Mouse (Mus musculus): ENCODE data around the gene 9330161L09Rik. TPM values are rescaled to one million over a fixed set of nuclear protein-coding genes. Genes with fewer than 3 reads are reported as not detected.

The 9330161L09Rik gene
- polyA plus RNA-seq, 1 experiment = not detected

- WGBS = 82% methylated on average over 2 of the region's 2 CpGs
- Histone ChIP-seq H3K27ac (ENCODE audit: control insufficient read depth, insufficient read depth, low read depth, low read length, poor library complexity) (no peak overlapping the region), H3K4me3 (replicated peaks; ENCODE audit: control insufficient read depth, low read depth, low read length) (no peak overlapping the region), H3K4me1 (ENCODE audit: control insufficient read depth, insufficient read depth, low read length) (no peaks in the 10 kb centered on the region)
- TF ChIP-seq CTCF (IDR thresholded peaks at IDR 0.05; ENCODE audit: control insufficient read depth, insufficient read depth, low read length) (no peak), POLR2A (IDR thresholded peaks at IDR 0.05; ENCODE audit: borderline replicate concordance, control insufficient read depth, low read depth, low read length) (no peak)
These were observed 40.4 kb downstream of the 9330161L09Rik start for GRCm38 (mm10) chr12:103367171-103367570.

DNA sequence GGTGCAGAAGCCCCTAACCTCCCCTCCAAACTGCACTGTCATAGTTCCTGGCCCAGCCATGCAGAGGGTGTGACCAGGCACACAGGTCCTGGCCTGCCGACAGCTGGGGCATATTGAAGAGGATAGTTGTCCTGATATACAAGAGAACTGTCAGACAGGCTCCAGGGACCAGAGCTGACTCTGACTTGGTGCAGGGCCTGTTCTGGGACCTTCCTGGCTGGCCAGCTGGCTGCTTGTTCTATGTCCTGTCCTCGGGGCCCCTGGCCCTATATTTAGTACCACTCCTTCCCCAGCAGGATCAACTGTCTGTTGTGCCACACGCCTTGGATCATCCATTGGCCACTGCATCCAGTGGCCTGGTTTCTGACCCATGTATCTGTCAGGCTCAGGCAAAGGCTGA, 45.3 kb downstream of the 9330161L09Rik start:
- 56% methylated on average over 3 of the region's 3 CpGs for WGBS
- Histone ChIP-seq H3K4me3 (replicated peaks; ENCODE audit: control insufficient read depth, low read depth, low read length) (no peak overlapping the region), H3K27ac (ENCODE audit: control insufficient read depth, insufficient read depth, low read depth, low read length, poor library complexity) (no peak overlapping the region), H3K4me1 (ENCODE audit: control insufficient read depth, insufficient read depth, low read length) (peaks cover 1% of the 10 kb centered on the region; the same call in 1 of the 2 replicates)
- TF ChIP-seq POLR2A (IDR thresholded peaks at IDR 0.05; ENCODE audit: borderline replicate concordance, control insufficient read depth, low read depth, low read length) = no peak

DNA sequence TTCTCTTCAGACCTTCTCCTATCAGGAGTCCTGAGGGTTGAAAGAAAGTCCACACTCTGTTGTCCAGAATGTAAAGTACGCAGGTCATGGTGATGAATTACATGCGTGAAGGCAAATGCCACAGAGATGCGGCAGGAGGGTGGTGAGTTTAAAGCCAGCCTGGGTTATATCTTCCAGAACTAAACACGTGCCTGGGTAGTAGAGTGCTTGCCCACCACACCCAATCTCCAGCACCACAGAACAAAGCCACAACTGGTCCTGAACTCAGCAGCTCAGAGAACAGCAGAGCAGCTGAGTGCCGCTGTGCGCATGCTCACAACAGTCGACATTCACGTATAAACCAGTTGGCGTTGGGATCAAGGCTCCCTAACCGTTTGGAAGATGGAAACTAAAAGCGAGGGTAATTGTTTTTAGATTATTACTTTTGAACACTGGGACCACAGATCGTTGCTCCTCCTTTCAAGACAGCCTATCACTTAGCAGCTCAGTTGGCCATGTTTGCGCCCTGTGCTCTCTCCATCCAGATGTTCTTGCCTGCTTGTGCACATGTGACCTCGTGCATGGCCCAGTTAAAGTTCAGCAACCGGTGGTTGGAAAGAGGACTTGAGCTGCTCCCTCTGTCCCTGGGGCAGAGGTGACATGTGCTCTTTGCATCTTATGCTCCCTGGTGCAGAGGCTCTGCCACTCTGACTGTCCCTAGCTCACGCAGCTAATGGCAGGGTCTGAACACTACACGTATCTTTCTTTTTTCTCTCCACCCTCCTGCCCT, 45.9 kb downstream of the 9330161L09Rik start:
- H3K27ac ChIP-seq (ENCODE audit: control insufficient read depth, insufficient read depth, low read depth, low read length, poor library complexity) = no peak overlapping the region
- WGBS = 76% methylated on average over 17 of the region's 17 CpGs
- H3K4me1 ChIP-seq (ENCODE audit: control insufficient read depth, insufficient read depth, low read length) = peaks cover 1% of the 10 kb centered on the region; the same call in 1 of the 2 replicates
- no peak overlapping the region for H3K4me3 ChIP-seq (replicated peaks; ENCODE audit: control insufficient read depth, low read depth, low read length)
- TF ChIP-seq CTCF (IDR thresholded peaks at IDR 0.05; ENCODE audit: control insufficient read depth, insufficient read depth, low read length) = no peak
- no peak for TF ChIP-seq POLR2A (IDR thresholded peaks at IDR 0.05; ENCODE audit: borderline replicate concordance, control insufficient read depth, low read depth, low read length)

GRCm38 (mm10) chr12:103360812-103361211, 46.8 kb downstream of the 9330161L09Rik start:
- Histone ChIP-seq H3K4me3 (replicated peaks; ENCODE audit: control insufficient read depth, low read depth, low read length) (no peak overlapping the region), H3K4me1 (ENCODE audit: control insufficient read depth, insufficient read depth, low read length) (peaks cover 1% of the 10 kb centered on the region; the same call in 1 of the 2 replicates), H3K27ac (ENCODE audit: control insufficient read depth, insufficient read depth, low read depth, low read length, poor library complexity) (no peak overlapping the region)
- 76% methylated on average over 8 of the region's 8 CpGs for WGBS
- TF ChIP-seq CTCF (IDR thresholded peaks at IDR 0.05; ENCODE audit: control insufficient read depth, insufficient read depth, low read length) = no peak

DNA sequence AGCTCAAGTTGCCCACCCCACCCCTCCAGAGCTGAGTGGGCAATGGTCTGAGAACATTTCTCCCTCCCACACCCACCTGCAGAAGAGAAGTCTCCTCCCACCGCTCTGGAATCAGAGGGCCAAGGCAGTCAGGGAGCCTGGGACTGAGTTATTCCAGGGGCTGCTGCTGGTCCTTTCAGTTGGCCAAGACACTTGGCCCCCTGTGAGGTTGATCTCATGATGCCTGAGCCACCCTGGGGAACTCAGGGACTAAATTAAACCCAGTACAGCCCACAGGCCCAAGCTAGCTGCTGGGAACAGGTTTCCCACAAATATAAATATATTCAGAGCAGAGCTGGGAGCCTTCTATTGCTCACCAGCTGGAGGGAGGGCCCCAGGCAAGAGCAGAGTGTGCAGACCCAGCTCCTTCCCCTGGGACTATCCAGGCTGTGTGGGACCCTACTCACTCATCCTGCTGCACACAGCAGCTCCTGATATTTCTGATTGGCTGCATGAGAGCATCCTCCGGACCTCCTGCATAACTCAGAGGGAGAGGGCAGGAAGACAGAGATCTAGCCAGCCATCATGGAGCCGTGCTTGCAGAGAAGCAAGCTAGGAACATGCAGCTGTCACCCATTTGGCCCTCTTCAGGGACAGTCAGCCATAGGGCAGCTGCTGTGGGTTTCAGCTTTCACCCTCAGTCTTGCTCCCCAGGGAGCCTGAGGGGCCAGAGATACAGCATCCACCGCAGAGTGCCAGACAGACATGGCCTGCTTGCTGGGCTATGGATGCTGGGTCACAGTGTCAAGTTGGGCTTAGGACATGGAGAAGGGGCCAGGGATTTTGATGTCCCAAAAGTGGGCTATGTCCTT, 48.4 kb downstream of the 9330161L09Rik start:
- TF ChIP-seq POLR2A (IDR thresholded peaks at IDR 0.05; ENCODE audit: borderline replicate concordance, control insufficient read depth, low read depth, low read length) = no peak
- TF ChIP-seq CTCF (IDR thresholded peaks at IDR 0.05; ENCODE audit: control insufficient read depth, insufficient read depth, low read length) = no peak

DNA sequence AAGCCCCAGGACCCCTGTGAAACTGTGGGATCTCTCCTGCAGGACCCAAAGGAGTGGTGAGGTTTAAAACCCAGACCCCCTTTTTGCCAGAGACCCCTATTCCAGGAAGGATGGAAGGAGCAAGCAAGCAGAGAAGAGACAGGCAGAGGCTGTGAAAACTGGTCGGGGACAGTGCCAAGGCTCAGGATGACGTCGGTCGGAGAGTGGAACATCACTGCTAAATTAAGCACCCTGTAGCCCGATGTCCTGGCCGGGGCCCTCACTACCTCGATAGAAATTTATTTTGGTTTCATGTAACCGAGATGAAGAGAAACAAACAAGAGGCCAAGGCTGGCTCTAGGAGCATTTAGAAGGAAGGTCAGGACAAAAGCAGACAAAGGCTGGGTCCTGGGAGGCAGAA, 49.4 kb downstream of the 9330161L09Rik start:
- no peak overlapping the region for H3K27ac ChIP-seq (ENCODE audit: control insufficient read depth, insufficient read depth, low read depth, low read length, poor library complexity)
- TF ChIP-seq CTCF (IDR thresholded peaks at IDR 0.05; ENCODE audit: control insufficient read depth, insufficient read depth, low read length) (no peak), POLR2A (IDR thresholded peaks at IDR 0.05; ENCODE audit: borderline replicate concordance, control insufficient read depth, low read depth, low read length) (no peak)
- peaks cover 1% of the 10 kb centered on the region; the same call in 1 of the 2 replicates for H3K4me1 ChIP-seq (ENCODE audit: control insufficient read depth, insufficient read depth, low read length)
- H3K4me3 ChIP-seq (replicated peaks; ENCODE audit: control insufficient read depth, low read depth, low read length) = no peak overlapping the region
- WGBS = 80% methylated on average over 8 of the region's 8 CpGs

More for the DNA sequence above, 48.4 kb downstream of the 9330161L09Rik start:
- 70% methylated on average over 4 of the region's 4 CpGs for WGBS
- Histone ChIP-seq H3K4me1 (ENCODE audit: control insufficient read depth, insufficient read depth, low read length) (peaks cover 1% of the 10 kb centered on the region; the same call in 1 of the 2 replicates), H3K27ac (ENCODE audit: control insufficient read depth, insufficient read depth, low read depth, low read length, poor library complexity) (peak overlapping the region; percentile 62; the same call in 1 of the 2 replicates), H3K4me3 (replicated peaks; ENCODE audit: control insufficient read depth, low read depth, low read length) (no peak overlapping the region)

Other genes starting within 250 kb of the 9330161L09Rik start
- not detected in 2 replicates for gene Prima1, start 165.7 kb downstream of the 9330161L09Rik start, polyA plus RNA-seq (2011; ENCODE audit: insufficient read depth, insufficient read length, low replicate concordance, missing spikeins)
- not detected in 2 replicates for gene Fam181a, start 96.8 kb downstream of the 9330161L09Rik start, polyA plus RNA-seq (2011; ENCODE audit: insufficient read depth, insufficient read length, low replicate concordance, missing spikeins)
- 2.8 TPM in 2 replicates for gene Asb2, start 51.8 kb downstream of the 9330161L09Rik start, polyA plus RNA-seq (2011; ENCODE audit: insufficient read depth, insufficient read length, low replicate concordance, missing spikeins)
- 9.0 and 13.3 TPM in 2 replicates for gene Otub2, start 19.1 kb downstream of the 9330161L09Rik start, polyA plus RNA-seq (2011; ENCODE audit: insufficient read depth, insufficient read length, low replicate concordance, missing spikeins)
- 23.2 and 40.5 TPM in 2 replicates for gene Ddx24, start 18.0 kb upstream of the 9330161L09Rik start, polyA plus RNA-seq (2011; ENCODE audit: insufficient read depth, insufficient read length, low replicate concordance, missing spikeins)
- 114 and 211 TPM in 2 replicates for gene Ifi27, start 26.4 kb upstream of the 9330161L09Rik start, polyA plus RNA-seq (2011; ENCODE audit: insufficient read depth, insufficient read length, low replicate concordance, missing spikeins)
- 31.6 and 112 TPM in 2 replicates for gene Ifi27l2a, start 35.9 kb upstream of the 9330161L09Rik start, polyA plus RNA-seq (2011; ENCODE audit: insufficient read depth, insufficient read length, low replicate concordance, missing spikeins)
- not detected in 2 replicates for gene Ifi27l2b, start 49.4 kb upstream of the 9330161L09Rik start, polyA plus RNA-seq (2011; ENCODE audit: insufficient read depth, insufficient read length, low replicate concordance, missing spikeins)
- 0.62 TPM in 1 of 2 replicates, not detected in the other for gene Ppp4r4, start 124.5 kb upstream of the 9330161L09Rik start, polyA plus RNA-seq (2011; ENCODE audit: insufficient read depth, insufficient read length, low replicate concordance, missing spikeins)
- gene Serpina10, start 223.6 kb upstream of the 9330161L09Rik start, polyA plus RNA-seq (2011; ENCODE audit: insufficient read depth, insufficient read length, low replicate concordance, missing spikeins) = 0.82 and 0.97 TPM in 2 replicates
- gene Serpina6, start 249.4 kb upstream of the 9330161L09Rik start, polyA plus RNA-seq (2011; ENCODE audit: insufficient read depth, insufficient read length, low replicate concordance, missing spikeins) = 1.2 TPM in 1 of 2 replicates, not detected in the other

Measured in bone marrow, adult 2 months (tissue).